Mouse (Mus musculus): Measurements from ENCODE around the gene Bcar1. TPM values are rescaled to one million over a fixed set of nuclear protein-coding genes. Genes with fewer than 3 reads are reported as not detected.

The Bcar1 gene
- polyA plus RNA-seq (2012; fragmentation: generic; extraction: Trizol) = 136 TPM
- long read RNA-seq, experiment 1, transcript Bcar1-203 (7 exons, 3,116 nt) = minor isoform, 13 of 43 reads
- long read RNA-seq, experiment 1, transcript Bcar1-201 (7 exons, 3,142 nt) = major isoform, 16 of 43 reads
- long read RNA-seq, experiment 1, partial matches to known transcripts = 11 of 43 reads
- long read RNA-seq, experiment 1, other reads (novel, unspliced or antisense) = 3 of 43 reads
- long read RNA-seq, experiment 2, transcript Bcar1-203 (7 exons, 3,116 nt) = major isoform, 253 of 437 reads
- long read RNA-seq, experiment 2, transcript Bcar1-201 (7 exons, 3,142 nt) = minor isoform, 40 of 437 reads
- long read RNA-seq, experiment 2, partial matches to known transcripts = 120 of 437 reads
- long read RNA-seq, experiment 2, other reads (novel, unspliced or antisense) = 22 of 437 reads

DNA sequence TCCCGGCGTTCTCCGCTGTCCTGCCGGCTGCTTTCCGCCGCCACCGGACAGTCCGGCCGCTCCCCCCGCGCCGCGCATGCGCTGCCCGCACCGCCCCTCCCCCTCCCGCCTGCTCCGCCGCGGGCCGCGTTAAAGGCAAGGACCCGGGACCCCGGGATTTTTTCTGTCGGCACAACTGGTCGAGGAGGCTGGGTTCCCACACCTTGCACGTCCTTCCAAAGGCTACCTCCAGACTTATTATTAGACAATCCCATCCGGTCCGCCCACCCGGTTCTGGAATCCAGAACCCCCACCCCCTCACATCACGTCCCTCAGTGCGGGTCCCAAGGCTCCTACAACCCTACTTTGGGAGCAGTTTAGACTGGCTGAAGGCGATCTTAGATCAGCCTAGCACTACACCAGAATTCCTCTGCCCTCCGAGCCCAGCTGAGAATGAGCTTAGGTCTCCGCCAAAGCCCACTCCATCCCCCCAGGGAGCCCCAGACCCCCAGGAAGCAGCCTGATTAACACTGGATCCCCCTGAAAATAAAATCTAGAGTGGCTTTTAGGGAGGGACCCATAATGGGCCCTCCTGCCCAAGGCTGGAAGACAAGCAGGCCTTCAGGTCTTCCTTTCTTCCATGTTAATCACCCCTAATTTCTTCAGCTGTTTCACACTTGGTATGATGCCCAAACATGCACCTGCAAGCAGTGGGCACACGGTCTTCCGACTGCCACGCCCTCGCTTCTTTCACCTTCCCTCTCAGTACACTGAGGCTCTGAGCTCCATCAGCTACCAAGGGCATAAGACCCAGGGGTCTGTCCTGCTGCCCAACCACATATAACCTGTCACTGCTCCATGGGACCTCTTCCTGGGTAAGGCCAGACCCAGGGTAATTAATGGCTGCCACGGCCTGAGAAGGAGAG lies at the start of gene Bcar1:
Bcar1 (minus strand) TSS at position 18 of the 905 bp plus-strand sequence.
- peaks cover 56% of the 10 kb centered on the region for H3K79me2 ChIP-seq (ENCODE audit: control insufficient read depth, insufficient read depth)
- TF ChIP-seq CTCF (IDR thresholded peaks at IDR 0.05; ENCODE audit: control insufficient read depth, insufficient read depth, insufficient read length) (no peak), FOSL1 (IDR thresholded peaks at IDR 0.05; ENCODE audit: insufficient read depth, low read length, poor library complexity, severe bottlenecking) (no peak), MAX (IDR thresholded peaks at IDR 0.05) (no peak), MYOG (IDR thresholded peaks at IDR 0.05; ENCODE audit: control insufficient read depth, extremely low read depth, insufficient read length) (no peak)
- peaks cover 42% of the 10 kb centered on the region for H3K79me3 ChIP-seq (ENCODE audit: low read depth)
- H3ac ChIP-seq (ENCODE audit: control insufficient read depth, insufficient read length, low read depth) = peak within 1 kb of the TSS; percentile 87
- H3K4me3 ChIP-seq (ENCODE audit: insufficient read depth, poor library complexity, severe bottlenecking) = peak within 1 kb of the TSS; percentile 93
- peaks cover 5% of the 10 kb centered on the region for H3K36me3 ChIP-seq (ENCODE audit: control insufficient read depth, insufficient read depth)
- no peaks in the 10 kb centered on the region for H3K27me3 ChIP-seq (ENCODE audit: control insufficient read depth, insufficient read depth, insufficient read length)

DNA sequence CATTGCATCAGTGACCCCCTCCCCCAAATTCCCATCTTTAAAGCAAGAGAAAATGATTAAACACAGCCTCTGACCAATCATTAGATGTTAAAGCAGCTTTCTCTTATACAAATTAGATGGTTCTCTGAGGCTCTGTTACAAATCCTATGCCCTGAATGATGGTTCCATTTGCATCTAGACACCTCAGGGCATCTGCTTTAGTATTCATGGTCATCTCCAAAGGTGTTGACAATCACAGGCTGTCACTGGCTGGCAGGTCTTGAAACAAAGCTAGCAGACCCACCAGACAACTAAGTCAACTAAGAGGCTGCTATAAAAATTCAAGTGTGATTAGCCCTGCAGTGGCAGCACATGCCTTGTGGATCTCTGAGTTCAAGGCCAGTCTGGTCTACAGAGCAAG lies 46.0 kb upstream of the Bcar1 start:
- Histone ChIP-seq H3K79me2 (ENCODE audit: control insufficient read depth, insufficient read depth) (no peaks in the 10 kb centered on the region), H3K79me3 (ENCODE audit: low read depth) (no peaks in the 10 kb centered on the region), H3ac (ENCODE audit: control insufficient read depth, insufficient read length, low read depth) (no peak overlapping the region), H3K4me3 (ENCODE audit: insufficient read depth, poor library complexity, severe bottlenecking) (no peak overlapping the region), H3K27me3 (ENCODE audit: control insufficient read depth, insufficient read depth, insufficient read length) (no peaks in the 10 kb centered on the region), H3K36me3 (ENCODE audit: control insufficient read depth, insufficient read depth) (peaks cover 34% of the 10 kb centered on the region)
- no peak for TF ChIP-seq FOSL1 (IDR thresholded peaks at IDR 0.05; ENCODE audit: insufficient read depth, low read length, poor library complexity, severe bottlenecking)
- TF ChIP-seq MYOG (IDR thresholded peaks at IDR 0.05; ENCODE audit: control insufficient read depth, extremely low read depth, insufficient read length) = no peak
- no peak for TF ChIP-seq USF1 (IDR thresholded peaks at IDR 0.05; ENCODE audit: low read depth)
- TF ChIP-seq MAX (IDR thresholded peaks at IDR 0.05) = no peak
- TF ChIP-seq CEBPB (IDR thresholded peaks at IDR 0.05; ENCODE audit: low read depth) = no peak
- no peak for TF ChIP-seq MYOD1 (IDR thresholded peaks at IDR 0.05; ENCODE audit: control insufficient read depth, insufficient read length, low read depth)
- no peak for TF ChIP-seq CTCF (IDR thresholded peaks at IDR 0.05; ENCODE audit: control insufficient read depth, insufficient read depth, insufficient read length)

DNA sequence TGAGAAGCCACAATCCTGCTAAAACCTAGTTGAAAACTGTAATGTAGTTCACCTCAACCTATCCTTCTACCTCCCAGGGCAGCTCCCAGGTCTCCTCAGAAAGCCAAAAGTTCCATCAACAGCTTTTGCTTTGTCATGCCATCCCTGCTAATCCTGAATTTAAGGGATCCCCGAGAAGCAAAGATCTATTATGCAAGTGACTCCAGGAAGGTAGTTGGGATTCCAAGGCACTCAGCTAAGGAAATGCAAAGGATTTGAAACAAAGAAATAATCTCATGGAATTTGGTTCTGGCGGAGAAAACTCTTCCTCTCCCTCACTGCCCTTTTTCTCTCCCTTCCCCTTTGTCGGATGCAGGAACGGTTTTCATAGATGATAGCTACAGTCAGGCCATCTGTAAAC lies 45.6 kb upstream of the Bcar1 start:
- Histone ChIP-seq H3K27me3 (ENCODE audit: control insufficient read depth, insufficient read depth, insufficient read length) (no peaks in the 10 kb centered on the region), H3K79me2 (ENCODE audit: control insufficient read depth, insufficient read depth) (no peaks in the 10 kb centered on the region), H3K79me3 (ENCODE audit: low read depth) (no peaks in the 10 kb centered on the region), H3K4me3 (ENCODE audit: insufficient read depth, poor library complexity, severe bottlenecking) (no peak overlapping the region), H3ac (ENCODE audit: control insufficient read depth, insufficient read length, low read depth) (no peak overlapping the region), H3K36me3 (ENCODE audit: control insufficient read depth, insufficient read depth) (peaks cover 31% of the 10 kb centered on the region)
- TF ChIP-seq FOSL1 (IDR thresholded peaks at IDR 0.05; ENCODE audit: insufficient read depth, low read length, poor library complexity, severe bottlenecking) (no peak), MYOD1 (IDR thresholded peaks at IDR 0.05; ENCODE audit: control insufficient read depth, insufficient read length, low read depth) (no peak), MAX (IDR thresholded peaks at IDR 0.05) (no peak), USF1 (IDR thresholded peaks at IDR 0.05; ENCODE audit: low read depth) (no peak), CTCF (IDR thresholded peaks at IDR 0.05; ENCODE audit: control insufficient read depth, insufficient read depth, insufficient read length) (no peak)

DNA sequence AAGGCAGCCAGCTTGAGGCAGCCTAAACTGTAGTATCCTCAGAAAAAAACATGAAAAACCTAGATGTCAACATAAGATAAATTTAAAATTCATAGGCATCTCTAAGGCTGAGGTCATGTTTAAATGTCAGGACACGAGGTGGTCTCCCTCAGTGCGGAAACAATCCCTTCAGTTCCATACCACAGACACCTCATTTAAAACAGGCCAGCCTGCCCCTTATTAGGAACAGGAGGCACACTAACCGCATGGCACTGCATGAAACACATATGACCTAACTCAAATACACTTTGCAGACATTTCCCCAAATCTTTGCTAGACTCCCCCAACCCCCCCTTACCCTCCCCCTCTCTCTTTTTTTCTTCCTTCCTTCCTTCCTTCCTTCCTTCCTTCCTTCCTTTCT lies 44.9 kb upstream of the Bcar1 start:
- H3K36me3 ChIP-seq (ENCODE audit: control insufficient read depth, insufficient read depth) = peaks cover 24% of the 10 kb centered on the region

DNA sequence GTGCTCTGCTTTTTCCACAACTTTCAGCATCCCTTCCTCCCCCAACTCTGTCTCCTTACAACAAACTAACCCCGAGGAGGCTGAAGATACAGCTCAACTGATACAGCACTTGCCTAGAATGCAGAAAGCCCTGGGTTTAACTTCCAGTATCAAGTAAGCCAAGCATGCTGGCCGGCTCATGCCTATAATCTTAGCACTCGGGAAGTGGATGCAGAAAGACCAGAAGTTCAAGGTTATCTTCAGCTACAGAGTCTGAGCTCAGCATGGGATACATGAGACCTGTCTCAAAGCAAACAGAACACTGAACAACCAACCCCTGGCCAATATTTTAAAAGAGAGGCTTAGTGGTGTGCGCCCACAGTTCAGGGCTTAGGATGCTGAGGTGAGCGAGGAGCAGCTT lies 44.5 kb upstream of the Bcar1 start:
- H3ac ChIP-seq (ENCODE audit: control insufficient read depth, insufficient read length, low read depth) = no peak overlapping the region
- no peaks in the 10 kb centered on the region for H3K79me3 ChIP-seq (ENCODE audit: low read depth)
- H3K4me3 ChIP-seq (ENCODE audit: insufficient read depth, poor library complexity, severe bottlenecking) = no peak overlapping the region
- H3K27me3 ChIP-seq (ENCODE audit: control insufficient read depth, insufficient read depth, insufficient read length) = no peaks in the 10 kb centered on the region
- H3K79me2 ChIP-seq (ENCODE audit: control insufficient read depth, insufficient read depth) = no peaks in the 10 kb centered on the region
- H3K36me3 ChIP-seq (ENCODE audit: control insufficient read depth, insufficient read depth) = peaks cover 23% of the 10 kb centered on the region
- TF ChIP-seq MAX (IDR thresholded peaks at IDR 0.05) (no peak), CEBPB (IDR thresholded peaks at IDR 0.05; ENCODE audit: low read depth) (no peak), MYOD1 (IDR thresholded peaks at IDR 0.05; ENCODE audit: control insufficient read depth, insufficient read length, low read depth) (no peak), USF1 (IDR thresholded peaks at IDR 0.05; ENCODE audit: low read depth) (no peak), CTCF (IDR thresholded peaks at IDR 0.05; ENCODE audit: control insufficient read depth, insufficient read depth, insufficient read length) (no peak), FOSL1 (IDR thresholded peaks at IDR 0.05; ENCODE audit: insufficient read depth, low read length, poor library complexity, severe bottlenecking) (no peak), MYOG (IDR thresholded peaks at IDR 0.05; ENCODE audit: control insufficient read depth, extremely low read depth, insufficient read length) (no peak)

More for the DNA sequence above, 44.9 kb upstream of the Bcar1 start:
- no peaks in the 10 kb centered on the region for H3K79me2 ChIP-seq (ENCODE audit: control insufficient read depth, insufficient read depth)
- H3ac ChIP-seq (ENCODE audit: control insufficient read depth, insufficient read length, low read depth) = no peak overlapping the region
- no peaks in the 10 kb centered on the region for H3K27me3 ChIP-seq (ENCODE audit: control insufficient read depth, insufficient read depth, insufficient read length)
- H3K79me3 ChIP-seq (ENCODE audit: low read depth) = no peaks in the 10 kb centered on the region
- TF ChIP-seq USF1 (IDR thresholded peaks at IDR 0.05; ENCODE audit: low read depth) = no peak
- no peak for TF ChIP-seq MAX (IDR thresholded peaks at IDR 0.05)
- TF ChIP-seq FOSL1 (IDR thresholded peaks at IDR 0.05; ENCODE audit: insufficient read depth, low read length, poor library complexity, severe bottlenecking) = no peak
- TF ChIP-seq CTCF (IDR thresholded peaks at IDR 0.05; ENCODE audit: control insufficient read depth, insufficient read depth, insufficient read length) = no peak
- TF ChIP-seq MYOD1 (IDR thresholded peaks at IDR 0.05; ENCODE audit: control insufficient read depth, insufficient read length, low read depth) = no peak
- TF ChIP-seq CEBPB (IDR thresholded peaks at IDR 0.05; ENCODE audit: low read depth) = no peak
- no peak for TF ChIP-seq MYOG (IDR thresholded peaks at IDR 0.05; ENCODE audit: control insufficient read depth, extremely low read depth, insufficient read length)
- no peak overlapping the region for H3K4me3 ChIP-seq (ENCODE audit: insufficient read depth, poor library complexity, severe bottlenecking)
